Mouse (Mus musculus): Measurements from ENCODE around the gene Gm28041. TPM values are rescaled to one million over a fixed set of nuclear protein-coding genes. Genes with fewer than 3 reads are reported as not detected.

Gm28041 gene
- polyA plus RNA-seq, 1 experiment from 2014 or later, result 0.21 TPM

GRCm38 (mm10) chr13:67343422-67343821 is 32.1 kb downstream of the Gm28041 start:
- 88% methylated on average over 2 of the region's 2 CpGs for WGBS
- H3K4me1 ChIP-seq, result no peaks in the 10 kb centered on the region
- no peak overlapping the region for H3K9ac ChIP-seq
- no peaks in the 10 kb centered on the region for H3K27me3 ChIP-seq
- no peak overlapping the region for H3K4me3 ChIP-seq (replicated peaks)
- H3K27ac ChIP-seq, result no peak overlapping the region
- H3K9me3 ChIP-seq (replicated peaks), result no peaks in the 10 kb centered on the region
- no peak overlapping the region for H3K4me2 ChIP-seq
- peaks cover 25% of the 10 kb centered on the region for H3K36me3 ChIP-seq
- ATAC-seq (replicated peaks; ENCODE audit: low FRiP score), result no peak

- H3K9ac ChIP-seq, result peak overlapping the region; percentile 56
- H3K4me2 ChIP-seq, result peak overlapping the region; percentile 70
- H3K9me3 ChIP-seq (replicated peaks), result no peaks in the 10 kb centered on the region
- 0 out of 2 replicates have a peak, but pooled peaks cover 6% of the 10 kb centered on the region for H3K4me1 ChIP-seq
- peak; percentile 44; the same call in 1 of the 2 replicates for ATAC-seq (replicated peaks; ENCODE audit: low FRiP score)
- 63% methylated on average over 1 of the region's 1 CpGs for WGBS
- H3K27ac ChIP-seq, result 0 out of 2 replicates have a peak overlapping the region, but pooled peaks have one; percentile 63
- H3K36me3 ChIP-seq, result no peaks in the 10 kb centered on the region
- H3K4me3 ChIP-seq (replicated peaks), result peak overlapping the region; percentile 60
- H3K27me3 ChIP-seq, result no peaks in the 10 kb centered on the region
Measured at GRCm38 (mm10) chr13:67332877-67333276, 42.7 kb downstream of the Gm28041 start.

- H3K4me3 ChIP-seq (replicated peaks), result peak within 1 kb of the TSS; percentile 60
- H3K36me3 ChIP-seq, result no peaks in the 10 kb centered on the region
- H3K4me2 ChIP-seq, result peak within 1 kb of the TSS; percentile 70
- peak; percentile 96 for ATAC-seq (replicated peaks; ENCODE audit: low FRiP score)
- 13% methylated on average over 17 of the region's 17 CpGs for WGBS
- H3K9ac ChIP-seq, result peak within 1 kb of the TSS; percentile 56
- H3K27me3 ChIP-seq, result no peaks in the 10 kb centered on the region
- H3K27ac ChIP-seq, result peak within 1 kb of the TSS; percentile 63
- H3K9me3 ChIP-seq (replicated peaks), result no peaks in the 10 kb centered on the region
- 0 out of 2 replicates have a peak, but pooled peaks cover 6% of the 10 kb centered on the region for H3K4me1 ChIP-seq
Measured at GRCm38 (mm10) chr13:67332019-67332724, 43.4 kb downstream of the Gm28041 start, which contains the start of gene Zfp595. Gene Zfp595 (minus strand): TSS chr13:67332570.

GRCm38 (mm10) chr13:67306718-67307117 is 68.8 kb downstream of the Gm28041 start:
- Histone ChIP-seq H3K4me3 (replicated peaks) (peak overlapping the region; percentile 79), H3K4me1 (peaks cover 10% of the 10 kb centered on the region), H3K9me3 (replicated peaks) (0 out of 2 replicates have a peak, but pooled peaks cover under 1% of the 10 kb centered on the region), H3K36me3 (no peaks in the 10 kb centered on the region), H3K9ac (peak overlapping the region; percentile 69), H3K27me3 (no peaks in the 10 kb centered on the region), H3K4me2 (peak overlapping the region; percentile 91), H3K27ac (no peak overlapping the region)
- WGBS, result 27% methylated on average over 5 of the region's 5 CpGs
- peak; percentile 57 for ATAC-seq (replicated peaks; ENCODE audit: low FRiP score)

GRCm38 (mm10) chr13:67305822-67306672 is 69.5 kb downstream of the Gm28041 start, which contains the start of gene Zfp457:
Gene Zfp457 (minus strand): TSS chr13:67306485.
- Histone ChIP-seq H3K4me2 (peak within 1 kb of the TSS; percentile 91), H3K27ac (no peak within 1 kb of the TSS), H3K9me3 (replicated peaks) (no peaks in the 10 kb centered on the region), H3K4me3 (replicated peaks) (peak within 1 kb of the TSS; percentile 79), H3K27me3 (no peaks in the 10 kb centered on the region), H3K36me3 (no peaks in the 10 kb centered on the region), H3K9ac (peak within 1 kb of the TSS; percentile 69), H3K4me1 (peaks cover 10% of the 10 kb centered on the region)
- peak; percentile 98 for ATAC-seq (replicated peaks; ENCODE audit: low FRiP score)
- 9% methylated on average over 16 of the region's 16 CpGs for WGBS

Other genes starting within 250 kb of the Gm28041 start
- gene Rsl1, start 202.6 kb downstream of the Gm28041 start, polyA plus RNA-seq (2015; fragmentation: Nextera tagmentation; extraction: Ambion mirVana), result 7.3 TPM in 2 replicates
- 1.5 and 1.9 TPM in 2 replicates for gene Zfp455, start 181.2 kb downstream of the Gm28041 start, polyA plus RNA-seq (2015; fragmentation: Nextera tagmentation; extraction: Ambion mirVana)
- gene Zfp458, start 97.3 kb downstream of the Gm28041 start, polyA plus RNA-seq (2015; fragmentation: Nextera tagmentation; extraction: Ambion mirVana), result 2.1 TPM in 2 replicates
- gene Zfp457, start 69.2 kb downstream of the Gm28041 start, polyA plus RNA-seq (2015; fragmentation: Nextera tagmentation; extraction: Ambion mirVana), result 0.39 and 1.00 TPM in 2 replicates
- gene Zfp595, start 43.2 kb downstream of the Gm28041 start, polyA plus RNA-seq (2015; fragmentation: Nextera tagmentation; extraction: Ambion mirVana), result 2.2 and 2.5 TPM in 2 replicates
- gene Gm28044, start 15.2 kb downstream of the Gm28041 start, polyA plus RNA-seq (2015; fragmentation: Nextera tagmentation; extraction: Ambion mirVana), result 0.47 TPM in 1 of 2 replicates, not detected in the other
- gene Zfp953, start 15.1 kb downstream of the Gm28041 start, polyA plus RNA-seq (2015; fragmentation: Nextera tagmentation; extraction: Ambion mirVana), result 1.5 TPM in 2 replicates
- 1.5 TPM in 2 replicates for gene Zfp456, start 77 bp upstream of the Gm28041 start, polyA plus RNA-seq (2015; fragmentation: Nextera tagmentation; extraction: Ambion mirVana)
- gene Zfp429, start 24.1 kb upstream of the Gm28041 start, polyA plus RNA-seq (2015; fragmentation: Nextera tagmentation; extraction: Ambion mirVana), result 5.6 and 6.7 TPM in 2 replicates
- gene Zfp459, start 45.7 kb upstream of the Gm28041 start, polyA plus RNA-seq (2015; fragmentation: Nextera tagmentation; extraction: Ambion mirVana), result 1.0 and 1.1 TPM in 2 replicates
- 8.9 and 9.9 TPM in 2 replicates for gene Zfp874a, start 75.9 kb upstream of the Gm28041 start, polyA plus RNA-seq (2015; fragmentation: Nextera tagmentation; extraction: Ambion mirVana)
- 2.4 and 2.8 TPM in 2 replicates for gene Zfp874b, start 108.5 kb upstream of the Gm28041 start, polyA plus RNA-seq (2015; fragmentation: Nextera tagmentation; extraction: Ambion mirVana)
- 15.7 and 16.1 TPM in 2 replicates for gene Zfp58, start 124.8 kb upstream of the Gm28041 start, polyA plus RNA-seq (2015; fragmentation: Nextera tagmentation; extraction: Ambion mirVana)
- gene Gm26965, start 150.4 kb upstream of the Gm28041 start, polyA plus RNA-seq (2015; fragmentation: Nextera tagmentation; extraction: Ambion mirVana), result not detected in 2 replicates
- 25.6 and 26.1 TPM in 2 replicates for gene Zfp87, start 150.4 kb upstream of the Gm28041 start, polyA plus RNA-seq (2015; fragmentation: Nextera tagmentation; extraction: Ambion mirVana)
- 13.8 and 14.0 TPM in 2 replicates for gene Zfp748, start 178.1 kb upstream of the Gm28041 start, polyA plus RNA-seq (2015; fragmentation: Nextera tagmentation; extraction: Ambion mirVana)
- 4.3 and 4.4 TPM in 2 replicates for gene Zfp729b, start 234.0 kb upstream of the Gm28041 start, polyA plus RNA-seq (2015; fragmentation: Nextera tagmentation; extraction: Ambion mirVana)

Data from kidney, embryonic 15.5 days (tissue).